Comparison of ENCODE assay signal across 10 mouse cellular contexts in genomic region chr11:84529143-84529755, GRCm38 (mm10). TPM values are rescaled to one million over a fixed set of nuclear protein-coding genes. Genes with fewer than 3 reads are reported as not detected.
DNase-seq lines count a peak whose midpoint lies in the region; ATAC-seq and TF ChIP-seq lines count a peak whose summit lies in the region.
"Had no signal": no experiment of that assay in that cellular context is flagged by ENCODE, and none has a peak within 500 bp of the region (broad histone marks: within the 10 kb centered on the region; RNA-seq: fewer than 3 reads in every experiment).

No protein-coding gene starts in this region.

- H3K9ac ChIP-seq in midbrain, embryonic 13.5 days (replicated peaks): peak overlapping the region; percentile 89
- H3K9ac ChIP-seq: embryonic facial prominence, embryonic 15.5 days had no signal

- H3K27me3 ChIP-seq in kidney, adult 2 months (replicated peaks; ENCODE audit: control insufficient read depth, insufficient read depth, low read length): no peaks in the 10 kb centered on the region
- H3K27me3 ChIP-seq in midbrain, embryonic 13.5 days: peaks cover 87% of the 10 kb centered on the region

- no peak for TF ChIP-seq CTCF in kidney, adult 2 months (conservative IDR thresholded peaks at IDR 0.05; ENCODE audit: insufficient read depth, insufficient read length, low read depth, low read length)

- no peak overlapping the region for H3K27ac ChIP-seq in kidney, adult 2 months (ENCODE audit: insufficient read depth, low read depth, low read length)
- peak overlapping the region; percentile 86 for H3K27ac ChIP-seq in midbrain, embryonic 13.5 days
- H3K27ac ChIP-seq: embryonic facial prominence, embryonic 15.5 days had no signal

- H3K36me3 ChIP-seq in kidney, adult 2 months (ENCODE audit: control insufficient read depth, insufficient read depth, low read length): no peaks in the 10 kb centered on the region
- no peaks in the 10 kb centered on the region for H3K36me3 ChIP-seq in midbrain, embryonic 13.5 days
- H3K36me3 ChIP-seq: embryonic facial prominence, embryonic 15.5 days had no signal

- H3K4me2 ChIP-seq in midbrain, embryonic 13.5 days (replicated peaks): peak overlapping the region; percentile 71
- H3K4me2 ChIP-seq: embryonic facial prominence, embryonic 15.5 days had no signal

- DNase-seq in heart, adult 11 months: peak; percentile 82
- DNase-seq in heart, postnatal 10 days: no peak
- DNase-seq in cerebellum, postnatal 36 days: peak; percentile 32 to 47
- DNase-seq in kidney, adult 2 months: peak; percentile 60
- no peak for DNase-seq in adrenal gland, postnatal 4 days (ENCODE audit: low spot score in 2 of 2)
- no peak for DNase-seq in urinary bladder, adult 18-20 months (ENCODE audit: low spot score in 2 of 2)
- no peak for DNase-seq in lung, postnatal 36 days

- H3K9me3 ChIP-seq in midbrain, embryonic 13.5 days: no peaks in the 10 kb centered on the region
- H3K9me3 ChIP-seq: embryonic facial prominence, embryonic 15.5 days had no signal

- peaks cover 5% of the 10 kb centered on the region; the same call in 1 of the 2 replicates for H3K4me1 ChIP-seq in kidney, adult 2 months (ENCODE audit: control insufficient read depth, insufficient read depth, low read length)
- peaks cover 70% of the 10 kb centered on the region for H3K4me1 ChIP-seq in midbrain, embryonic 13.5 days (replicated peaks)

- no peak for TF ChIP-seq POLR2A in kidney, adult 2 months (IDR thresholded peaks at IDR 0.05; ENCODE audit: low read depth, low read length)

- 9% methylated on average over 24 of the region's 24 CpGs for WGBS in kidney, adult 2 months
- WGBS in midbrain, embryonic 13.5 days: 1% methylated on average over 24 of the region's 24 CpGs

- intact Hi-C loops in heart, postnatal 10 days (cut with DNase I): no loop called here

- ATAC-seq in midbrain, embryonic 13.5 days: no peak

- no peak overlapping the region for H3K4me3 ChIP-seq in kidney, adult 2 months (ENCODE audit: insufficient read depth, low read depth, low read length)
- peak overlapping the region; percentile 61 for H3K4me3 ChIP-seq in midbrain, embryonic 13.5 days (replicated peaks)
- H3K4me3 ChIP-seq: embryonic facial prominence, embryonic 15.5 days had no signal

RNA-seq across cellular contexts. Expression of gene Lhx1, which starts 3.9 kb away (rescaled TPM):
- total RNA-seq in heart, postnatal 10 days (2021): not detected
- polyA plus RNA-seq in kidney, adult 2 months (2012; rRNA removed): 12.8 and 16.7 TPM in 2 replicates
- 57.5 and 62.7 TPM in 2 replicates for polyA plus RNA-seq in midbrain, embryonic 13.5 days (2015; fragmentation: Nextera tagmentation; extraction: Ambion mirVana)
- 1 to 10 TPM in 1 of 2 experiments, under 1 TPM in 1; 0.62 to 9.8 TPM for total RNA-seq in adrenal gland, postnatal 4 days (2021)
- polyA plus RNA-seq: C2C12 had no signal

RNA-seq across cellular contexts. Expression of gene Aatf, which starts 15.9 kb away (rescaled TPM):
- total RNA-seq in heart, postnatal 10 days (2021): 10 to 100 TPM; 14.9 to 15.0 TPM
- polyA plus RNA-seq in kidney, adult 2 months (2012; rRNA removed): 6.5 and 12.7 TPM in 2 replicates
- 59.5 and 60.7 TPM in 2 replicates for polyA plus RNA-seq in midbrain, embryonic 13.5 days (2015; fragmentation: Nextera tagmentation; extraction: Ambion mirVana)
- 10 to 100 TPM; 27.4 to 30.5 TPM for total RNA-seq in adrenal gland, postnatal 4 days (2021)

Comparison
In these comparisons a context has a peak if more than half of its experiments do, and no peak if none do; other contexts are left out.
1. DNase-seq: peak in heart, adult 11 months (single experiment), cerebellum, postnatal 36 days (2 of 2) and kidney, adult 2 months (single experiment); none in heart, postnatal 10 days (0 of 2), adrenal gland, postnatal 4 days (0 of 2), urinary bladder, adult 18-20 months (0 of 2) and lung, postnatal 36 days (single experiment).